Mouse (Mus musculus) lung, postnatal 0 days (tissue): ENCODE results near the gene Stx8.

ENCODE experiments used
- CTCF ChIP-seq: IDR thresholded peaks from 2 replicates; pipeline ENCODE4 v1.5.1; 2016; ENCODE audit warnings: antibody characterized with exemption, mild to moderate bottlenecking
- EP300 ChIP-seq: IDR thresholded peaks from 2 replicates; pipeline ENCODE4 v1.6.1; 2016; ENCODE audit warnings: antibody characterized with exemption, mild to moderate bottlenecking, control low read depth

DNA sequence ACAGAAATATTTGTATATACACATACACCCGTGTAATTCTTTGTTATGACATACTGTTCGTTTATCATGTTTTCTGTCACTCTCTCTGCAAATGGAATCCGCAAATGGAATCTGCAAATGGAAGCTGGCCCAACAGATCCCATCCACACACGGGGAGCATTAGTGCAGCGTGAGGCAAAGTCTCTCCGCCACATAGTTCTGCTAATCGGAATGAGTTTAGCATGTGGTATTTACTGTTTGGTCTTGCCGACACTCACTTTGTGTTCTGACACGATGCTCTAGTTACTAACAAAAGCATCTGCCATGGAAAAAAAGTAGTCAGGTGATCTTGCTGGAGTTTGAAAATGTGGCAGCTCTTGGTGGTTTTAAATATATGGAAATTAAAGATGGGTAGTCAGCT is 123.4 kb downstream of the Stx8 start:
- TF ChIP-seq CTCF, result no peak
- TF ChIP-seq EP300, result no peak
